Mouse (Mus musculus) gastrocnemius, adult 8-10 months (tissue): Measurements from ENCODE around the gene Pcsk5. TPM values are rescaled to one million over a fixed set of nuclear protein-coding genes. Genes with fewer than 3 reads are reported as not detected.
A peak's percentile ranks its signal among the peaks of the same experiment; 100 is the strongest.

Experiments used
- DNase-seq, 2 experiments: peaks; one replicate each; pipeline ENCODE4 v3.0.0; 2022; ENCODE audit warnings: low spot score in 2 of 2
- total RNA-seq, 4 experiments: library from RNA; stranded (reverse); gene quantifications; 2 replicates each; pipeline ENCODE4 v1.2.4; 2022

Pcsk5 gene
- total RNA-seq, 4 experiments from 2014 or later = 0.75 to 1.7 (median 0.95) TPM

GRCm38 (mm10) chr19:17400571-17400970, 436.9 kb downstream of the Pcsk5 start:
- no peak for DNase-seq

- DNase-seq = no peak
These were observed 437.5 kb downstream of the Pcsk5 start for GRCm38 (mm10) chr19:17399965-17400364.

- DNase-seq = no peak
These were observed 439.5 kb downstream of the Pcsk5 start for GRCm38 (mm10) chr19:17397922-17398321.

- no peak for DNase-seq
These were observed 440.6 kb downstream of the Pcsk5 start for GRCm38 (mm10) chr19:17396802-17397201.

GRCm38 (mm10) chr19:17393841-17394591, 443.4 kb downstream of the Pcsk5 start, which contains the start of gene Rfk:
Gene Rfk (plus strand): TSS chr19:17394043.
- peak; percentile 86 to 88 for DNase-seq

GRCm38 (mm10) chr19:17392866-17393265, 444.6 kb downstream of the Pcsk5 start:
- no peak for DNase-seq

- DNase-seq = no peak
These were observed 449.0 kb downstream of the Pcsk5 start for GRCm38 (mm10) chr19:17388404-17388803.

- DNase-seq = no peak
These were observed 451.0 kb downstream of the Pcsk5 start for GRCm38 (mm10) chr19:17386424-17386823.

- no peak for DNase-seq
These were observed 452.0 kb downstream of the Pcsk5 start for GRCm38 (mm10) chr19:17385426-17385825.

- no peak for DNase-seq
These were observed 452.4 kb downstream of the Pcsk5 start for GRCm38 (mm10) chr19:17385022-17385421.

GRCm38 (mm10) chr19:17382807-17383397, 454.5 kb downstream of the Pcsk5 start:
- no peak for DNase-seq
